Mouse (Mus musculus): ENCODE measurements around the gene Fto. TPM values are rescaled to one million over a fixed set of nuclear protein-coding genes. Genes with fewer than 3 reads are reported as not detected.

The Fto gene
- total and polyA plus RNA-seq, 3 experiments = 8.4 to 43.2 (median 15.7) TPM

DNA sequence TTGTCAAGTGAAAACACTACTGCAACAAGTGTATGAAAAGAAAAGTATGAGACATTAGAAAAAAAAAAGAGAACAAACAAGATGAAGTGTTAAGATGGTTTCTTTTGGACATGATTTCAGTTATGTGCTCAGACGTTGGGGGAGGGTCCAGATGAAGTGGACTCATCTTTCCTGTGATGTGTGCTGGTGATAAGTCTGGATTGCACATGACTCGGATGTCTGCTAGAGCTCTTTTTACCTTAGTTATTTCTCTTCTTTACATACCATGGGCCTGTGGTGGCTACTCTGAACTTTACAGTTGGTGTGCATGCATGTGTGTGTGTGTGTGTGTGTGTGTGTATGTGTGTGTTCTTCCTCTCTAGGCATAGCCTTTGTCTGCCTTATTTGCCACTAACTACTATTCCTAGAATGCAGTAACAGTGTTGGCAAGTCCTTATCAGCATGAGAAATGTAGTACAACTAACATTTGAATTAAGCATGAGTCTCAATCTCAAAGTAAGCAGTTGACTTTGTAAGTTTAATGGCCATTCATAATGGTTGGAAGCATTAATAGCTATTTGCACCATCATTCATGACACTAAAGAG, 43.9 kb upstream of the Fto start:
- H3K27me3 ChIP-seq (replicated peaks) = no peaks in the 10 kb centered on the region
- no peak overlapping the region for H3K9ac ChIP-seq (ENCODE audit: insufficient read depth, low read depth)
- no peak overlapping the region for H3K4me2 ChIP-seq (ENCODE audit: insufficient read depth, low read depth, poor library complexity, severe bottlenecking)
- H3K4me1 ChIP-seq (ENCODE audit: control insufficient read depth in 1 of 2, insufficient read depth in 2 of 2) = no peaks in the 10 kb centered on the region
- no peaks in the 10 kb centered on the region for H3K79me2 ChIP-seq (replicated peaks; ENCODE audit: control insufficient read depth, extremely low read depth, insufficient read depth, poor library complexity, severe bottlenecking)
- dilution Hi-C loops (cut with MboI; ENCODE audit: extremely low pct_ligation_motif_present, extremely low pct_unique_long_range_greater_than_20kb, low sequenced_read_pairs) = no loop called here
- no peak overlapping the region for H3K27ac ChIP-seq (ENCODE audit: insufficient read depth, low read depth)
- no peak overlapping the region for H3K4me3 ChIP-seq (replicated peaks in 1 of 3; ENCODE audit: low read depth in 2 of 3, low read length in 2 of 3, poor library complexity in 1 of 3)
- in situ Hi-C loops (cut with MboI; ENCODE audit: low pct_ligation_motif_present, low pct_unique_long_range_greater_than_20kb, low sequenced_read_pairs) = no loop called here
- peaks cover 4 to 14% of the 10 kb centered on the region in 2 experiments for H3K36me3 ChIP-seq (replicated peaks in 1 of 2; ENCODE audit: control insufficient read depth in 1 of 2, insufficient read depth in 1 of 2, low read length in 1 of 2)
- H3K9me3 ChIP-seq (replicated peaks; ENCODE audit: low read length) = no peaks in the 10 kb centered on the region
- TF ChIP-seq MYC (IDR thresholded peaks at IDR 0.05; ENCODE audit: low read depth, low read length) (no peak), E2F4 (IDR thresholded peaks at IDR 0.05; ENCODE audit: insufficient replicate concordance, low read depth, low read length) (no peak)
- no peak for DNase-seq (ENCODE audit: extremely low read depth)

DNA sequence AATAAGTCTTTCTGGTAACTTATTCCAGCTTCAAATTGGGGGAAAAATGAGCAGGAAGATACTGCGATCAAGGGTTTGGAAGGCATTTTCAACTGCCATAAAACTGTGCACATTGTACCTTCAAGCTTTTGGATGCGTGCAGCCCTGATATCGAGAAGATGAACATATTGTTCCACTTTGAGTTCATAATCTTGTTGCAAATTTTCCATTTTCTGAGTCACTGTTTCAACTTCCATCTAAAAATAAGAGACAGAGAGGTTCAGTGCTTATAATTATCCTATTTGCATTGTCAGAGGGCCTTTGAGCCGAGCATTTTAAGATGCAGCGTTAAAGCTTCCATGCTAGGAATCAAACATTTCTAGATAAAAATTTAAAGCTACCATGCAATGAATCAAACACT, 39.8 kb upstream of the Fto start:
- dilution Hi-C loops (cut with MboI; ENCODE audit: extremely low pct_ligation_motif_present, extremely low pct_unique_long_range_greater_than_20kb, low sequenced_read_pairs) (no loop called here), in situ Hi-C loops (cut with MboI; ENCODE audit: low pct_ligation_motif_present, low pct_unique_long_range_greater_than_20kb, low sequenced_read_pairs) (no loop called here)
- TF ChIP-seq NELFE (IDR thresholded peaks at IDR 0.05; ENCODE audit: low read depth, low read length) = no peak
- TF ChIP-seq POLR2AphosphoS2 (IDR thresholded peaks at IDR 0.05; ENCODE audit: low read depth, low read length) = no peak
- TF ChIP-seq KAT2A (IDR thresholded peaks at IDR 0.05; ENCODE audit: insufficient replicate concordance, low read length) = no peak
- TF ChIP-seq PAX5 (IDR thresholded peaks at IDR 0.05; ENCODE audit: low read length) = no peak
- TF ChIP-seq HCFC1 (IDR thresholded peaks at IDR 0.05; ENCODE audit: low read depth, low read length) = no peak
- no peak for TF ChIP-seq UBTF (IDR thresholded peaks at IDR 0.05; ENCODE audit: low read depth, low read length)
- no peak for TF ChIP-seq ZKSCAN1 (IDR thresholded peaks at IDR 0.05; ENCODE audit: borderline replicate concordance, low read depth, low read length)
- H3K27me3 ChIP-seq (replicated peaks) = no peaks in the 10 kb centered on the region
- H3K9me3 ChIP-seq (replicated peaks; ENCODE audit: low read length) = peaks cover 3% of the 10 kb centered on the region
- H3K79me2 ChIP-seq (replicated peaks; ENCODE audit: control insufficient read depth, extremely low read depth, insufficient read depth, poor library complexity, severe bottlenecking) = no peaks in the 10 kb centered on the region
- H3K4me2 ChIP-seq (ENCODE audit: insufficient read depth, low read depth, poor library complexity, severe bottlenecking) = no peak overlapping the region
- no peak overlapping the region for H3K9ac ChIP-seq (ENCODE audit: insufficient read depth, low read depth)
- no peaks in the 10 kb centered on the region for H3K4me1 ChIP-seq (ENCODE audit: control insufficient read depth in 1 of 2, insufficient read depth in 2 of 2)
- H3K4me3 ChIP-seq (replicated peaks in 1 of 3; ENCODE audit: low read depth in 2 of 3, low read length in 2 of 3, poor library complexity in 1 of 3) = no peak overlapping the region
- H3K36me3 ChIP-seq (replicated peaks in 1 of 2; ENCODE audit: control insufficient read depth in 1 of 2, insufficient read depth in 1 of 2, low read length in 1 of 2) = peaks cover 9 to 23% of the 10 kb centered on the region in 2 experiments
- DNase-seq (ENCODE audit: extremely low read depth) = no peak
- H3K27ac ChIP-seq (ENCODE audit: insufficient read depth, low read depth) = no peak overlapping the region

DNA sequence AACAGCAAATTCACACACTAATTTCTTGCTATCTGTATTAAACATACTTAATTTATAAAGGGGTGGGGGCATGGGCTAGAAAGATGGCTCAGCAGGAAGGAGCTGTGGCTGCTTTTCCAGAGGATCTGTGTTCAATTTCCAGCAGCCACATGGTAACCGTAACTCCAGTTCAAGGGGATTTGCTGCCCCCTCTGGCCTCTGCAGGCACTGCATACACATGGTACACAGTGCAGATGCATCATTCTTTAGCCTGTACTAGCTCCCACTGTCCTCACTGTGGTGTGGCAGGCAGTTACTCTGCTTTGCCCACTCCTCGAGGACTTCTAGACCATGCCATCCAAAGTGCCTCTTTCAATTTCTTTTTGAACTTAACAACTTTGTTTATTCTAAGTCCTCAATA, 37.0 kb upstream of the Fto start:
- TF ChIP-seq NELFE (IDR thresholded peaks at IDR 0.05; ENCODE audit: low read depth, low read length) = no peak
- no peak for TF ChIP-seq ZNF384 (IDR thresholded peaks at IDR 0.05; ENCODE audit: low read depth, low read length)
- TF ChIP-seq USF2 (conservative IDR thresholded peaks at IDR 0.05; ENCODE audit: low read depth, low read length) = no peak
- peak; percentile 19 to 47; a peak in 2 of 4 replicates for TF ChIP-seq CTCF (conservative IDR thresholded peaks at IDR 0.05 in 1 of 2, IDR thresholded peaks at IDR 0.05 in 1 of 2; ENCODE audit: low read depth in 2 of 2, low read length in 2 of 2)

More for the DNA sequence above, 37.0 kb upstream of the Fto start:
- H3K9me3 ChIP-seq (replicated peaks; ENCODE audit: low read length) = peaks cover 3% of the 10 kb centered on the region
- no peak overlapping the region for H3K9ac ChIP-seq (ENCODE audit: insufficient read depth, low read depth)
- H3K27me3 ChIP-seq (replicated peaks) = no peaks in the 10 kb centered on the region
- dilution Hi-C loops (cut with MboI; ENCODE audit: extremely low pct_ligation_motif_present, extremely low pct_unique_long_range_greater_than_20kb, low sequenced_read_pairs) = no loop called here
- no peak overlapping the region for H3K4me3 ChIP-seq (replicated peaks in 1 of 3; ENCODE audit: low read depth in 2 of 3, low read length in 2 of 3, poor library complexity in 1 of 3)
- H3K4me1 ChIP-seq (ENCODE audit: control insufficient read depth in 1 of 2, insufficient read depth in 2 of 2) = no peaks in the 10 kb centered on the region
- in situ Hi-C loops (cut with MboI; ENCODE audit: low pct_ligation_motif_present, low pct_unique_long_range_greater_than_20kb, low sequenced_read_pairs) = no loop called here
- no peak overlapping the region for H3K27ac ChIP-seq (ENCODE audit: insufficient read depth, low read depth)
- H3K79me2 ChIP-seq (replicated peaks; ENCODE audit: control insufficient read depth, extremely low read depth, insufficient read depth, poor library complexity, severe bottlenecking) = no peaks in the 10 kb centered on the region
- DNase-seq (ENCODE audit: extremely low read depth) = peak; percentile 9
- peaks cover 5 to 16% of the 10 kb centered on the region in 2 experiments for H3K36me3 ChIP-seq (replicated peaks in 1 of 2; ENCODE audit: control insufficient read depth in 1 of 2, insufficient read depth in 1 of 2, low read length in 1 of 2)
- H3K4me2 ChIP-seq (ENCODE audit: insufficient read depth, low read depth, poor library complexity, severe bottlenecking) = no peak overlapping the region

All from CH12.LX (cell line).